Mouse (Mus musculus): Measurements from ENCODE around the gene Appbp2. TPM values are rescaled to one million over a fixed set of nuclear protein-coding genes. Genes with fewer than 3 reads are reported as not detected.
"Not testable (repeated sequence)": the region's sequence is repeated elsewhere in the genome, so short reads cannot be mapped to it uniquely, and the experiment has no call there.

The Appbp2 gene
- polyA plus RNA-seq, 1 experiment, result 22.4 TPM

GRCm38 (mm10) chr11:85222561-85222960 is 12.4 kb downstream of the Appbp2 start:
- no peak for DNase-seq (ENCODE audit: low spot score)

- no peak for DNase-seq (ENCODE audit: low spot score)
These were observed 15.9 kb downstream of the Appbp2 start for GRCm38 (mm10) chr11:85219014-85219413.

DNA sequence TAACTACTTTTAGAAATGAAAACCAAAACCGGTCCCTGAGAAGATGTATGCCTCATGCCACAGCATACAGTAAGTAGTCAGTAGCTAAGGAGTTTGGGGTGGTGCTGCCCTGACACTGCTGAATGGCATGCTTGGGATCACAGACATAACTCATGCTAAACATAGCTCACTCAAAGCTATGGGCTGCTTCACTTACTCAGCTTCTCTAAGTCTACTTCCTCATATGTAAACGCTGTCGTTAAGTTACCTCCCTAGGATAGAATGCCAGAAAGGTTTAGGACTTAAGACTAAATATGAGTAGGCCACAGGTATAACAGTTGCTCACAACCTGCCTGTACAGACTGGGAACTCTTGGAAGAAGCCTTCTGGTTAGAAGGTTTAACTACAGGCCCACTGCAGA is 20.3 kb downstream of the Appbp2 start:
- no peak for DNase-seq (ENCODE audit: low spot score)

DNA sequence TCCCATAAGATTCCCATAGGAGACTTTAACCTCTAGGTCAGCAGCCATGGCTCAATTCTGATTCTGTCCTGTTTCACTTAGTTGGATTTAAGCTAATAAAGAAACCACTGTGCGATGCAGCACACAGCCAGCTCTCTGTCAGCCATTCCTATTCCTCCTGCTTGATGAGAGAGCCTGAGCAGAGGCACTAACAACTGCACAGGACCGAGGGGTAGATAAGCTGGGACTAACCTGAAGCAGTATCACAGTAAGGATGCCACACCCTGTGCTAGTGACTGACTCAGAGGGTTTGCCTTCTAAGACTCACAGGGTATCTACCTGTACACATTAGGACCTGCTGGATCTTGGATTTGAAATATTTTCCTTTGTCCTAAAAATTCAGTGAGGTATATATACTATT is 21.7 kb downstream of the Appbp2 start:
- no peak for DNase-seq (ENCODE audit: low spot score)

DNA sequence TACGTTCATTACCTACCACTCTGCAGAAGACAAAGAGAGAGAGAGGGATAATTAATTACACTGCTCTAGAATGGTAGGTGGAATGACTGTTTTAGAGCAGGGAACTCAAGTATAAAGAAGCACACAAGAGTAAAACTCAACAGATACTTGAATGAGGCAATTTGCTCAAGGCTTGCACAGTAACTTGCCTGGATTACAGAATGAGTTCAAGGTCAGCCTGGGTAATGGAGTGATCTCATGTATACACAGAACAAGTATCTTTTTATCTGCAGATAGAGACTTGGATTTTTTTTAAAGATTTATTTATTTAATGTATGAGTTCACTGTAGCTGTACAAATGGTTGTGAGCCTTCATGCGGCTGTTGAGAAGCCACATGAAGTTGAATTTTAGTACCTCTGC is 23.8 kb downstream of the Appbp2 start:
- no peak for DNase-seq (ENCODE audit: low spot score)

DNA sequence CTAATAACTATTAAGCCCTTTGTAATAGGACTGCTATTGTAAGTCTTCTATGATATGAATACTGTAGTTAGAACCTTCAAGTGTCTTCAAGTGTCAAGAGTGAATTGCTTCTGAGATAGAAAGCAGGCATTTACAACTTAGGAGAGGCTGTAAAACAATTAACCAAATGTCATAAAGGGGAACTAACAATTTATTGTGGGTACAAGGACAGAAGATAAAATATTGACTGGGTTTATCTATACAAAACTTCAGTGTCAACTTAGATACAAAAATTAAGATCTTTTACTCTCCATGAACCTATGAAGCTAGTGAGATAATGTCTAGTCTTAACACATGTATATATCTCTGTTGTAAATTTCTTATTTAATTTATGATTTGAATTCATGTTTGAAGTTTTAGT is 28.7 kb downstream of the Appbp2 start:
- no peak for DNase-seq (ENCODE audit: low spot score)

DNA sequence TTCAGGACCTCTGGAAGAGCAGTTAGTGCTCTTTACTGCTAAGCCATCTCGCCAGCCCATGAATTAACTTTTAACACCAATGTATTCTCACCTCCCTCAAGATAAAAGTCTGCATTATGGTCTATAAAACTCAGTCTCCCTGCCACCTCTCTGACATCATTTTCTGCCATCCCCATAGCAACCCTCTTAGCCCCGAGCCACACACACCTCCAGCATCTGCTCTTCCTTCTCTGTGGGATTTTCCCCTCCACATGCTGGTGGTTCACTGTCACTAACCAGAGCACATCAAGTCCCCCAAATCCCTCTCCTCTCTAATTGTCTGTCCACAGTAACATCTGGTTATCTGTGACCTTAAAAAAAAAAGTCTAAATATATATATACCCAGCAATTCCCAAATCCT is 36.0 kb downstream of the Appbp2 start:
- DNase-seq (ENCODE audit: low spot score), result no peak

DNA sequence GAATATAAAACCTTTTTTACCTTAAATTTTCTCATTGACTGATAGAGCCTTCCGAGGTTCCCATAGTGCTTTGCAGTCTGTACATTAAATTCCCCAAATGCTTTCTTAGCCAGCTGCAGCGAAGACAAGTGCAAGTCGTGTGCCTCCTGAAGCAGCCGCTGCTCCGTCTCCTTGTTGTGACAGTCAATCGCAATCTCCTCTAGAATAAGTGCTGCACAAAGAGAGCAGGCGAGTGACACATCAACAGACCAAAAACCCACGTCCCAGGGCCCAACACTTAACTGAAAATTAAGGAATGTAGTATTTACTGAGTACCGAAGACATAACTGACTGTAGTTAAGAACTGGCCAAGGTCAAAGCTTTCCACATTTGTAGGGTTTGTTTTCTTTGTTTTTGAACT is 38.9 kb downstream of the Appbp2 start:
- no peak for DNase-seq (ENCODE audit: low spot score)

- no peak for DNase-seq (ENCODE audit: low spot score)
These were observed 40.7 kb downstream of the Appbp2 start for GRCm38 (mm10) chr11:85194206-85194605.

GRCm38 (mm10) chr11:85190741-85191140 is 44.2 kb downstream of the Appbp2 start:
- no peak for DNase-seq (ENCODE audit: low spot score)

DNA sequence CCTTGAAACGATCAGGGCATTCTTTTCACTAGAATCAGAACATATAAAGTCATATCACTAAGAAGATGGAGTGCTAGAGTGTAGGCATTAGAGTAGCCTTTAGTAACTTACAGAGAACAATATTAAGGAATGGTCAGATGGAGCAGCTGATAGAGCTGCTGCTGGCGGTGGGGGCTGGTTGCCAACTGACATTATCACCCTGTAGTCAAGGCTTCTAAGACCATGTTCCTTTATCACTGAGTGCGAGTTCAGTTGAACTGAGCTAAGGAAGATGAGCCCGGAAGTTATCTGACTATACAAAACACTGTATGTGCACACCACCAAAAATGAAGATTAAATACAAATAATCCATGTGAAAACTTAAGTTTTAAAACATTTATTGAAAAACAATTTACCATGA is 45.8 kb downstream of the Appbp2 start:
- DNase-seq (ENCODE audit: low spot score), result no peak

GRCm38 (mm10) chr11:85184839-85185238 is 50.1 kb downstream of the Appbp2 start:
- DNase-seq (ENCODE audit: low spot score), result no peak

DNA sequence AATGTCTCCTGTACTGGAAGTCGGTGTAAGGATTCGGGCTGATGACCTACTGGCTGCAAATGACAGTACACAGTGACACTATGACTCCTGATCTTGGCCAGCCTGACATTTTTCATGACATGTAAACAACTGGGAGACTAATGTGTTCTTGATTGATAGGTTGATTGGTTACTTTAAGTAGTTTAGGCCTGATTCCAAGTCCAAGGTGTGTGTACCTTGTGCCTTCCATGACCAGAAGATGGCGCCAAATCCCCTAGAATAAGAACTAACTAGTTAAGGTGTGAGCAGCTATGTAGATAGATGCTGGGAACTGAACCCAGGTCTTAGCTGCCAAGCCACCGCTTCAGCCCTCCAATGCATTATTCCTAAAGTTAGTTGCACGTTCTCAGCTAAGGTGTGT is 50.8 kb downstream of the Appbp2 start:
- no peak for DNase-seq (ENCODE audit: low spot score)

- DNase-seq (ENCODE audit: low spot score), result no peak
These were observed 51.6 kb downstream of the Appbp2 start for GRCm38 (mm10) chr11:85183284-85183779.

DNA sequence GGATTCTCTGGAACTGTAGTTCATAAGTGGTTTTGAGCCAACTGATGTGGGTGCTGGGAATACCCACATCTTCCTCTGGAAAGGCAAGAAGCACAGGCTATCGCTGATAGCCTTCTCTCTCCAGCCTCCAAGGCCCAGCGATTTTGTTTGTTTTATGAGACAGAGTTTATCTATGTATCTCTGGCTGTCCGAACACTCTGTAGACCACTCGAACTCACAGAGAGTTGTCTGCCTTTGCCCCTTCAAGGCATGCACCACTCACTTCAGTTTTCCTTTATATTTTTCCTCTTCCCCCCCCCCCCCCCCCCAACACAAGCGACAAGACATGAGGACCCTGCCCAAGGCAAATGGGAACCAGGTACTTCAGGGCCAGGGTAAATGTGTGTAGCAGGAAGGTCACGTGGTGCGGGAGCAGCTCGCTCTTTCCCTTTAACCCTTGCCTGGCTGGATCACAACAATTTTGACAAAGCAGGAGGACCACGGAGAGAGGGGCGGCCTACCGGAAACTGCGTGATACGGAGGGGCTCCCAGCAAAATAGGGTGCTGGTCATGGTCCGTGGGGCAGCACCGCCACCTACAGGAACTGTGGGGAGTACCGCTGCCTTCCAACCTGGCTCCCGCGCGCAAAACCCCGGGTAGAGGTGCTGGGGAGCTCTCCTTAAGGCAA is 52.2 kb downstream of the Appbp2 start:
- peak; percentile 54 for DNase-seq (ENCODE audit: low spot score)

- no peak for DNase-seq (ENCODE audit: low spot score)
These were observed 56.5 kb downstream of the Appbp2 start for GRCm38 (mm10) chr11:85178413-85178812.

GRCm38 (mm10) chr11:85177761-85178160 is 57.2 kb downstream of the Appbp2 start:
- no peak for DNase-seq (ENCODE audit: low spot score)

- DNase-seq (ENCODE audit: low spot score), result no peak
These were observed 59.0 kb downstream of the Appbp2 start for GRCm38 (mm10) chr11:85175941-85176340.

- DNase-seq (ENCODE audit: low spot score), result no peak
These were observed 64.1 kb downstream of the Appbp2 start for GRCm38 (mm10) chr11:85170833-85171232.

GRCm38 (mm10) chr11:85170058-85170740 is 64.7 kb downstream of the Appbp2 start, which contains the start of gene 1700125H20Rik:
Gene 1700125H20Rik, plus strand, starts transcription at chr11:85170404.
- DNase-seq (ENCODE audit: low spot score), result peak; percentile 79

DNA sequence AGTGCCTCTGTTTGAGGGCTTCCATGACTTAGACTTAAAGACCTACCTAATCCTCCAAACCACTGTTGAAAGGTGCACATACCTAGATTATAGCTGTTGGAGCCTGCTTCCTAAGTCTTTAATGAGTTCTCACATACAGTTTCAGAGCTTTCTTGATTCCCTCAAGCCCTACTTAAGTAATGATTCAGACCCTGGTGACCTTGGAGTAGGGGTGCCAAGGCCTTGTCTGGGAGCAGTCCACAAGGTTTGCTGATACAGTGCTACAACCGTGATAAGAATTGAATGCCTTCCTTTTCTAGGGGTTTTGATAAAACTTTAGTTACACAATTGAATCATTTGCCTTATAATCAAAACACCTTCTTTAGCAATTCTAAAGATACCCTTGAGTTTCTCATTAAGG is 67.4 kb downstream of the Appbp2 start:
- no peak for DNase-seq (ENCODE audit: low spot score)

- DNase-seq (ENCODE audit: low spot score), result no peak
These were observed 70.6 kb downstream of the Appbp2 start for GRCm38 (mm10) chr11:85164371-85164770.

DNA sequence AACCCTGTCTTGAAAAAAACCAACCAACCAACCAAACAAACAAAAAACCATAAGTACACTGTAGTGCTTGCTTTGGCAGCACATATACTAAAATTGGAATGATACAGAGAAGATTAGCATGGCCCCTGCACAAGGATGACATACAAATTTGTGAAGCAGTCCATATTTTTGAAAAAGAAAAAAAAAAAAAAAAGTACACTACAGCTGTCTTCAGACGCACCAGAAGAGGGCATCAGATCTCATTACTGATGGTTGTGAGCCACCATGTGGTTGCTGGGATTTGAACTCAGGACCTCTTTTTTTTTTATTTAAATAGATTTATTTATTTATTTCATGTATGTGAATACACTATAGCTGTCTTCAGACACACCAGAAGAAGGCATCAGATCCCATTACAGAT is 71.9 kb downstream of the Appbp2 start:
- not testable (repeated sequence) for DNase-seq (ENCODE audit: low spot score)

Measured in urinary bladder, adult 2 months (tissue).